Mouse (Mus musculus): ENCODE measurements around the gene Gatm. TPM values are rescaled to one million over a fixed set of nuclear protein-coding genes. Genes with fewer than 3 reads are reported as not detected.

Gatm gene
- polyA plus RNA-seq, 1 experiment from 2014 or later: 42.2 TPM

DNA sequence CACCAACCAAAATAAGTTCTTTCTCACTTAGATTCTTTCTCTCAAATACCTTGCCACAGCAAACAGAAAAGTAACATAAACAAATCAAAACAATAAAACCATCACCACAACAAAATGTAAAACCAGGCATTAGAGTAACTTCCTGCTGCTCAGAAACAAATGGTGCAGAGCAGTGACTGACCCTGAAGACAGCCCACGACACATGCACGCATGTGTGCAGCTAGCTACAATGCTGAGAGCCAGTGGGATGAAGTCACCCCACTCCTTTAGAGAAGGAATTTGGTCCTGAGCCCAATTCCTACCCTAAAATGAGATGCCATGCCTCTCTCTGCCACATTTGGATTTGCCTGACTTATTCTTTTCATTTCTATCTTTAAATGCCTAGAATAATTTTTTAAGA, 9.7 kb downstream of the Gatm start:
- Histone ChIP-seq H3K9ac (no peak overlapping the region), H3K27ac (replicated peaks) (no peak overlapping the region), H3K36me3 (peaks cover 21% of the 10 kb centered on the region), H3K4me1 (replicated peaks) (no peaks in the 10 kb centered on the region), H3K9me3 (no peaks in the 10 kb centered on the region), H3K4me2 (no peak overlapping the region), H3K4me3 (no peak overlapping the region), H3K27me3 (no peaks in the 10 kb centered on the region)
- no peak for ATAC-seq (ENCODE audit: low FRiP score, low read depth)
- WGBS: 78% methylated on average over 2 of the region's 2 CpGs

DNA sequence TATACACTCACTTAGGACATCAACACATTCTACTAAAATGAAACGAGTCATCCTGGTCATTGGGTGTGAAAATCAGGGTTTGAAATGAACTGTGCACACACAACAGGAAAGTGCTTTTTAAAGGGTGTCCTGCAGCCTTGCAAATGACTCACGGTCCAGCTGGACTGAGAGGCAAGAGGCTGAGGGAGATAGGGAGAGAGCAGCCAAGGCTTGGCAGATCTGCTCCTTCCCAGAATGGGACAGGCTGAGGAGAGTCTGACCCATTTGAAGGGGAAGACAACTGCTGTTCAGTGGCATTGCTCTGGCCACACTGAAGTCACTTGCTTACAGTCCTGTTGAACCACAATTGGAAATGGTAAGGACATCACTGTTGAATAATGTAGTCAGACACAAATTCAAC, 11.4 kb downstream of the Gatm start:
- Histone ChIP-seq H3K27me3 (no peaks in the 10 kb centered on the region), H3K27ac (replicated peaks) (no peak overlapping the region), H3K4me1 (replicated peaks) (no peaks in the 10 kb centered on the region), H3K9ac (no peak overlapping the region), H3K4me3 (no peak overlapping the region), H3K4me2 (no peak overlapping the region), H3K36me3 (peaks cover 23% of the 10 kb centered on the region), H3K9me3 (no peaks in the 10 kb centered on the region)
- 92% methylated on average over 2 of the region's 2 CpGs for WGBS
- ATAC-seq (ENCODE audit: low FRiP score, low read depth): no peak

DNA sequence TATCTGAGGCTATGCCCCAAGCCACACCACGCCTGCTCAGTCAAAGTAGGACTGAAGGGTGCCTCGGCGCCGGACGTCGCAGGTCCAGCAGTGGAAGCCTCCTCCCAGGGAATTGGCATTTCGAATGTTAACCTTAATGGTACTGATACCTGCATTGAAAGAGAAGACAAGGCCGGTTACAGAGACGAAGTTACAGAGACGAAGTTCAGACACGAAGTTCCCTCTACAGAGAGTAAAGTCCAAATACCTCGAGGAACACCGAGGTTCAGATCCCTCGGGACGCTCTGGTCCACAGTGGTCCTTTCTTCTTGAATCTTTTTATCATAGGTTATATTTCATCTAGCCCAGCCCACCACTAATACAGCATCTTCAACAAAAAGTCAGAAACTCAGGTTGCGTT, 15.6 kb downstream of the Gatm start:
- Histone ChIP-seq H3K4me1 (replicated peaks) (no peaks in the 10 kb centered on the region), H3K9ac (no peak overlapping the region), H3K36me3 (peaks cover 15% of the 10 kb centered on the region; the same call in 1 of the 2 replicates), H3K4me2 (no peak overlapping the region), H3K9me3 (no peaks in the 10 kb centered on the region), H3K27ac (replicated peaks) (no peak overlapping the region), H3K27me3 (no peaks in the 10 kb centered on the region), H3K4me3 (no peak overlapping the region)
- no peak for ATAC-seq (ENCODE audit: low FRiP score, low read depth)
- WGBS: 95% methylated on average over 16 of the region's 16 CpGs

DNA sequence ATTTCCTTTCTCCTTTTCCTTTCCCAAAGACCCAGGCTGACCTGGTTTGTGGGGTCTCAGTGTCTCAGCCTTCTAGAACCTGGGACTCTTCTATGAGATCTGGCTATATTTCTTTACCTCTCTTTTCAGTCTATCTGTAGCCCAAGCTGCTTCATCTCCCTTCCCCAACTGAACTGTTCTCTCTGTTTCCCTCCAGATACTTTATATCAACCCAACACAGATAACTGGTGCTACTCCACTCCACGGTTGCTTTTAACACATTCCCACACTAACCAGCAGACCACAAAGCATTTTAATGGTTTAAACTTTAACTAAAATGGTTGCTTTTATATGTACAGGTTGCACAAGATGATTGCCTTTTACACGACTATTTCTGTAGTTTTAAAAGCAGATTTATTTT, 19.9 kb downstream of the Gatm start:
- no peak for ATAC-seq (ENCODE audit: low FRiP score, low read depth)
- H3K27me3 ChIP-seq: no peaks in the 10 kb centered on the region
- no peak overlapping the region for H3K27ac ChIP-seq (replicated peaks)
- no peak overlapping the region for H3K4me3 ChIP-seq
- no peaks in the 10 kb centered on the region for H3K9me3 ChIP-seq
- H3K36me3 ChIP-seq: 0 out of 2 replicates have a peak, but pooled peaks cover 2% of the 10 kb centered on the region
- WGBS: 78% methylated on average over 2 of the region's 2 CpGs
- no peaks in the 10 kb centered on the region for H3K4me1 ChIP-seq (replicated peaks)
- H3K9ac ChIP-seq: no peak overlapping the region
- H3K4me2 ChIP-seq: no peak overlapping the region

DNA sequence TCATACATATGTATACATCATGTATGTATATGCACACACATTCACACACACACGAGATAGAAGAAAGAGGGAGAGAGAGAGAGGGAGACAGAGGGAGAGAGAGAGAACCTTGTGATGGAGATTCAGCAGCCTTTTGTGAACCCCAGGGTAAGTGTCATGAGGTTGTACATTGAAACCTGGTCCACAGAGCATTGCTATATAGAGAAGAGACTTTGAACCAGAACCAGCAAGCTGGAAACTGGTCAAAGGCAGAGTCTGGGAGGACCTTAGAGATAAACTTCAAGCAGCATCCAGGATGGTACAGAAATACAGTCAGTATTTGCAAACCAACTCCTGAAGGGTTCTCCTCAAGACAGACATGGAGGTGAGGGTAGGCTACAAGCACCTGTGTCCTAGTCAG, 20.8 kb downstream of the Gatm start:
- Histone ChIP-seq H3K4me1 (replicated peaks) (no peaks in the 10 kb centered on the region), H3K27me3 (no peaks in the 10 kb centered on the region), H3K9ac (no peak overlapping the region), H3K9me3 (no peaks in the 10 kb centered on the region), H3K36me3 (0 out of 2 replicates have a peak, but pooled peaks cover 2% of the 10 kb centered on the region), H3K27ac (replicated peaks) (no peak overlapping the region), H3K4me3 (no peak overlapping the region), H3K4me2 (no peak overlapping the region)
- WGBS: 86% methylated on average over 1 of the region's 1 CpGs
- no peak for ATAC-seq (ENCODE audit: low FRiP score, low read depth)

DNA sequence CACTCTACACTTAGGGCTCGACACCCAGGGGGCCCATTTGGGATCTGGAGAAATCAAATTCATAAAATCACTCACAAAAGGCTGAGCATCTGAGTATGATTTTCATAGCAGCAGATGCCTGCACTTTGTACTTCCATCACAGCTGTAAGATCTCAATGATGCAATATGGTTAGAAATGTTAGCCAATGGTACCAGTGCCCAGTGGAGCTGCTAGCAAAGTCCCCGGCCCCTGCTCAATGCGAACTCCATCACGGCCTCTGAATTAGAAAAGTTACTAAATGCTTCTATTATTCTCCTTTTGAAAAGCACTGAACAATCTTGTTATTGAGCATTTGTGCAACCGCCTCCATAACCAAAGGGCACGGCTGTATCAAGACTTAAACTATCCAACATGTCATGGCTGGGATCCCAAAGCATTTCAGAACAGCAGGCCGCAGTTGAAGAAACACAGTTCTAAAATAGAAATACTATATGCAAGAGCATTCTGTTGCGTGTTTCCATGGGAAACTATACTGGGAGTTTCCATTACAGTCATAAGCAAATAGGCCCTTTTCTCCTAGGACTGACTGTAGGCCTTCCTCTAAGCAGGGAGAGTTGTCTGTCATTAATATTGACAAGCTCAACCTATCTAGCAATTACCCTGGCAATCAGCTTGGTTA, 23.1 kb downstream of the Gatm start:
- Histone ChIP-seq H3K4me1 (replicated peaks) (no peaks in the 10 kb centered on the region), H3K9ac (no peak overlapping the region), H3K4me2 (no peak overlapping the region), H3K27me3 (no peaks in the 10 kb centered on the region), H3K36me3 (no peaks in the 10 kb centered on the region), H3K4me3 (no peak overlapping the region), H3K27ac (replicated peaks) (no peak overlapping the region), H3K9me3 (no peaks in the 10 kb centered on the region)
- WGBS: 85% methylated on average over 8 of the region's 8 CpGs
- no peak for ATAC-seq (ENCODE audit: low FRiP score, low read depth)

DNA sequence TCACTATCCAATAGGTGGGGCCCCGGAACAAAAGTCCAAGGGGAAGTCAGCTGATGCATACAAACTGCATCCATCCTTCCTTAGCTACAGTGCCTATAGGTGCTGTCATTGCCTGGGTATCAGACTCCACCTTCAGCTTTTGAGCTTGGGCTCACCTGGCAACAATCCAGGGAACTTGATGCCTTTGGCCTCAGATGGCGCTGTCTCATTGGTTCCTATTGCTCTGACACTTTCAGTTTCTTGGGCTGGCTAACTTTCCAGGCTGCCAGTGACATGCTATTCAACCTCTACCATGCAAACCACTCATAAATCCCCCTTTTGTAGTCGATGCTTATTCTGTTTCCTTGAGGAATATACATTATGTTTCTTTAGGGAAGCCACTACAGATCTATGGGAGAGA, 24.8 kb downstream of the Gatm start:
- Histone ChIP-seq H3K27ac (replicated peaks) (no peak overlapping the region), H3K9me3 (no peaks in the 10 kb centered on the region), H3K4me3 (no peak overlapping the region), H3K36me3 (no peaks in the 10 kb centered on the region), H3K27me3 (no peaks in the 10 kb centered on the region), H3K4me2 (no peak overlapping the region), H3K4me1 (replicated peaks) (no peaks in the 10 kb centered on the region), H3K9ac (no peak overlapping the region)
- ATAC-seq (ENCODE audit: low FRiP score, low read depth): no peak
- 79% methylated on average over 3 of the region's 3 CpGs for WGBS

DNA sequence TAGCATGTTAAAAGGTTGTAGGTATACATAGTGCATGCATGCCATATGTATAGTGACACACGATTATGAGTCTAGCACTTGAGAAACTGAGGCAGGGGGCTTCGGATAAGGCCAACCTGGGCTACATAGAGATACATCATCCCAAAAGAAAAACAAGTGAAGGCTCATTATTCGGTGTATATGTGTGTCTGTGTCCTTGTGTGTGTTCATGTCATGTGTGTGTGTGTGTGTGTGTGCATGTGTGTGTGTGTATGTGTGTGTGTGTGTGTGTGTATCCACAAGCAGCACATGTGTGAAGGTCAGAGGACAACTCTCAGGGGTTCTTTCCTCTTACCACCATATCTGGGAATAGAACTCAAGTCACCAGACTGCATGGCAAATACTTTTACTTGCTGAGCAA, 28.8 kb downstream of the Gatm start:
- H3K4me2 ChIP-seq: no peak overlapping the region
- H3K9ac ChIP-seq: no peak overlapping the region
- 93% methylated on average over 3 of the region's 3 CpGs for WGBS
- no peaks in the 10 kb centered on the region for H3K27me3 ChIP-seq
- no peak for ATAC-seq (ENCODE audit: low FRiP score, low read depth)
- H3K4me1 ChIP-seq (replicated peaks): no peaks in the 10 kb centered on the region
- no peaks in the 10 kb centered on the region for H3K36me3 ChIP-seq
- H3K4me3 ChIP-seq: no peak overlapping the region
- no peaks in the 10 kb centered on the region for H3K9me3 ChIP-seq
- no peak overlapping the region for H3K27ac ChIP-seq (replicated peaks)

DNA sequence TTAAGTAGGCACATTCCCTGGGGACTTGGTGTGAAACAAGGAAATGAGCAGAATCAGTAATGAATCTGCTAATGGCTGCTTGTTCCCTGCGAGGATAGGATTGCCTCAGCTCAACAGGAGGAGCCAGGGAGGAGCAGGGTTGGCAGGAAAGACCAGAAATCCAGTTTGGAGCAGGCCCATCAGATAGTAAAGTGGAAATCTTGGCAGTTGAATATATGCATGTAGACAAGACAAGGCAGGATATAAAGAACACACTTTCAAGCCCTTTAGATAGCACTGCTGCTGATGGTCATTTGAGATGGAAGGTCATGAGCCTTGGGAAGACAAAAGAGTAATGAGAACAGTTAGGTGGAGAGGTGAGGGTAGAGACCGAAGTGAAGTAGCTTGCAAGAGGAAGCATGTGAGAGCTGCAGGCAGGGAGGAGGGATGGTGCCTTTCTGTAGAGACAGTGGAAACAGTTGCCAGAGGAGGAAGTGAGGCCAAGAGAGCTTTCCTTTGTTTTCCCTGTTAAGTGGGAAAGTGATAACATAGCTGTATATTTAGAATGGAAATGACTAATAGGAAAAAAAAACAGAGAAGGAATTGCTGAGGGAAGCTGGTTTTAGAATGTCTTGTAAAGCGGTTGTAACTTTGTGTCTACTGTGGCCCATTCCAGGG, 29.6 kb downstream of the Gatm start:
- H3K4me3 ChIP-seq: no peak overlapping the region
- 61% methylated on average over 3 of the region's 3 CpGs for WGBS
- no peaks in the 10 kb centered on the region for H3K9me3 ChIP-seq
- no peaks in the 10 kb centered on the region for H3K27me3 ChIP-seq
- no peak for ATAC-seq (ENCODE audit: low FRiP score, low read depth)
- no peak overlapping the region for H3K27ac ChIP-seq (replicated peaks)
- no peak overlapping the region for H3K9ac ChIP-seq
- no peaks in the 10 kb centered on the region for H3K4me1 ChIP-seq (replicated peaks)
- H3K4me2 ChIP-seq: no peak overlapping the region
- H3K36me3 ChIP-seq: no peaks in the 10 kb centered on the region

DNA sequence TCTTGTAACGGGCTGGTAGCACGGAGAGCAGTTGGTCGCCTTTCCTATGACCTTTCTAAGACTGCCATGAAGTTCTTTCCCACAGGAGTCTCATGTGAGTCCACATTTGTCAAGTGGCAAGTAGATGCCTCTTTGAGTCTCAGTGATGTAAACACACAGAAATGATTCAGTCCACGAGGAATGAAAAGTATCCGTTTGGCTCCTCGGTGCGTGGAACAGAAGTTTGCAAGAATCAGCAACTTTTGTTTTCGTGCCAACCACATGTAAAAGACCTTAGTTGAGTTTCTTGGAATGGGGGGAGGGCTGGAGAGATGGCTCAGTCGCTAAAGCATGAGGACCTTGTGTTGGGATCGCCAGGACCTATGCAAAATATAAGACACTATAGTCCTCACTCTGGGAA, 30.7 kb downstream of the Gatm start:
- ATAC-seq (ENCODE audit: low FRiP score, low read depth): no peak
- Histone ChIP-seq H3K4me3 (no peak overlapping the region), H3K36me3 (no peaks in the 10 kb centered on the region), H3K27me3 (no peaks in the 10 kb centered on the region), H3K9me3 (no peaks in the 10 kb centered on the region), H3K27ac (replicated peaks) (no peak overlapping the region), H3K4me1 (replicated peaks) (no peaks in the 10 kb centered on the region), H3K4me2 (no peak overlapping the region), H3K9ac (no peak overlapping the region)
- 81% methylated on average over 10 of the region's 10 CpGs for WGBS

DNA sequence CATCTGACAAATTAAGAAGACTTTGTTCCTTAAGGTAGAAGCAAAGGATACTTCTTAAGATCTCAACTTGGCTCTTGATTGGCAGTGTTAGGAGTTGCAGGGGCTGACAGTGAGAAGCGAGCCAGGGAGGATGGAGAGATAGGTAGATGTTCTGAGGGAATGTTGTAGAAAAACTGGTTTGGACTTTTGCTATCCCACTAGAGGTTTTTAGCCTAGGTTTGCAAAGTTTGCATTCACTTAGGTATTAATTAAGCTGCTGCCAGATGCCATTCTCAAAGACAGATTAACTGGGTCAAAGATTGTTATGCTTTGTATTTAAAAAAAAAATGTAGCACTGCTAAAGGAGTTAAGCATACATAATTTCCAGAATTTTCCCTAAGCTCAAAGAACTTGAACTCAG, 33.8 kb downstream of the Gatm start:
- 85% methylated on average over 1 of the region's 1 CpGs for WGBS
- no peak overlapping the region for H3K9ac ChIP-seq
- no peaks in the 10 kb centered on the region for H3K4me1 ChIP-seq (replicated peaks)
- H3K27me3 ChIP-seq: no peaks in the 10 kb centered on the region
- ATAC-seq (ENCODE audit: low FRiP score, low read depth): no peak
- no peaks in the 10 kb centered on the region for H3K36me3 ChIP-seq
- H3K4me3 ChIP-seq: no peak overlapping the region
- H3K4me2 ChIP-seq: no peak overlapping the region
- H3K27ac ChIP-seq (replicated peaks): no peak overlapping the region
- H3K9me3 ChIP-seq: no peaks in the 10 kb centered on the region

DNA sequence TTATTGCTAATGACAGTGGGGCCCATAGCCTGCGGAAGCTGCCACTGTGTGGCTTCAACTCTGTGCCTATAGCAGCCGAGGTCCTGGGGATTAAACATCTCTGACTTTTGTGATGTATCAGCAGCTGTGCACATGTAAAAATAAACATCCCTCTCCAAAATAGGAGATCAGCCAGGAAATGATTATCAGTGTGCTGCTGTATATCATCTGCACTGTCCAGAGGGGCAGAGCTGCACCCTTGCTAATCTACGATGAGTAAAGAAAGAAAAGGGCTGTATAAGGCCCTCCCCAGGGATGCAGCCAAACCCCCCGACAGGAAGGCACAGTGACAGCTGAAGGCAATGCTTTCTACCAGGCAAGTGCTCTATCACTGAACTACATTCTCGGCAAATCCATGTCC, 34.8 kb downstream of the Gatm start:
- WGBS: 61% methylated on average over 5 of the region's 5 CpGs
- no peaks in the 10 kb centered on the region for H3K4me1 ChIP-seq (replicated peaks)
- no peaks in the 10 kb centered on the region for H3K9me3 ChIP-seq
- H3K27ac ChIP-seq (replicated peaks): no peak overlapping the region
- H3K4me2 ChIP-seq: no peak overlapping the region
- no peak for ATAC-seq (ENCODE audit: low FRiP score, low read depth)
- no peaks in the 10 kb centered on the region for H3K27me3 ChIP-seq
- H3K9ac ChIP-seq: no peak overlapping the region
- H3K36me3 ChIP-seq: no peaks in the 10 kb centered on the region
- no peak overlapping the region for H3K4me3 ChIP-seq

DNA sequence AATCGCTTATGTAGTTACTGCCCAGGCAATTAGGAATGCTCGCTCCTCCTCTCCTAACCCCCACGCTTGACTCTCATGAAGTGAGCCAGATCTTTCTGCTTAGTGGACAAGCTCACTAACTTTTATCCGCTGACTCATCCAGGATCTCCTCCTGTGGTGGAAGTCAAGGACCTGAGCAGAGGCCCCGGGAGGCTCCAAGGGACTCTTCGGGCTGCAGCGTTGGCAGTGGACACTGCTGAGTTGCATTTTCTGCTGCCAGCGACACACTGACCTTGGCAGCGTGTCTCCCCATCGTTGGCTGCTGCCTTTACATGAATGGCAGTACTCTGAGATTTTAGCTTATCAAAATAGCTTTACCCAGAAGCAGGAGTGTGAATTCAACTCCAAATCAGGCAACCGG, 35.6 kb downstream of the Gatm start:
- Histone ChIP-seq H3K27ac (replicated peaks) (no peak overlapping the region), H3K27me3 (no peaks in the 10 kb centered on the region), H3K9me3 (no peaks in the 10 kb centered on the region), H3K4me1 (replicated peaks) (no peaks in the 10 kb centered on the region), H3K9ac (no peak overlapping the region), H3K4me2 (no peak overlapping the region), H3K4me3 (no peak overlapping the region), H3K36me3 (no peaks in the 10 kb centered on the region)
- 70% methylated on average over 11 of the region's 11 CpGs for WGBS
- ATAC-seq (ENCODE audit: low FRiP score, low read depth): no peak
